Mouse (Mus musculus) testis, postnatal 10 days (tissue): ENCODE measurements at regions not wholly inside any gene's neighbourhood (a gene's known extent, or its start where the extent isn't known, plus 50 kb on each side); places are given as distances from the start of the nearest gene placed in this dataset.

Experiments used
- DNase-seq: peaks from one replicate; pipeline ENCODE4 v3.0.0; 2021; ENCODE audit warnings: low spot score

- peak; percentile 41 for DNase-seq
These were observed 222.5 kb upstream of the Gm10801 start for GRCm38 (mm10) chr2:98439532-98439931.

- DNase-seq = no peak
These were observed 180.5 kb upstream of the Gm10801 start for GRCm38 (mm10) chr2:98481533-98481932.
